Mouse (Mus musculus): Measurements from ENCODE around the gene Mgl2.
"Not testable (repeated sequence)": the region's sequence is repeated elsewhere in the genome, so short reads cannot be mapped to it uniquely, and the experiment has no call there.

- not testable (repeated sequence) for TF ChIP-seq CTCF, EP300 (IDR thresholded peaks at IDR 0.05)
Measured at GRCm38 (mm10) chr11:70135001-70135400, 4.9 kb downstream of the Mgl2 start.
